Mouse (Mus musculus) kidney, adult 2 months (tissue): Measurements from ENCODE around the gene Ccdc88b.

ENCODE experiments used
- CTCF ChIP-seq: fragments of 200-500 bp; conservative IDR thresholded peaks from 2 replicates; pipeline ENCODE4 v1.5.1; 2011; ENCODE audit warnings: low read depth, mild to moderate bottlenecking, control low read depth, low read length, moderate library complexity, mixed read lengths; ENCODE audit not compliant: insufficient read depth, insufficient read length
- POLR2A ChIP-seq: fragments of 200-500 bp; IDR thresholded peaks from one replicate; pipeline ENCODE4 v1.6.1; 2011; ENCODE audit warnings: low read depth, low read length, control low read depth

DNA sequence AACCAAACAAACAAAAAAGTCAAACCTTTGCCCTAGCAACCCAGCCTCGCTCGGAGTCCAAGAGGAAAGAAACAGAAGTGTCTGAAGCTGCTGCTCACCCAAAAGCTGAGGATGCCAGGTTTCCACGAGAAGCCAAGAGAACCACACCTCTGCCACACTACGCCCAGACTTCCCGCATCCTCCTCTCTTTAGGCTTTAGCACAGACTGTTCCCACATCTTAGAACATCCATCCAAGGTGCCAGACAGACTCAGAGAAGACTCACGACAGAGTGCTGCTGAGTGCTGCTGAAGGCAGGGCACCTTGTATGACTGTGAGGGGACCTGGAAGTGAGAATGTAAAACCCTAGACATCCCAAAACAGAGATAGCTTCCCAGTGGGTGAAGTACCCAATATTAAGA is 17.8 kb upstream of the Ccdc88b start:
- TF ChIP-seq CTCF (no peak), POLR2A (no peak)
